Comparison of ENCODE assay signal across 10 mouse cellular contexts in genomic region chr12:111434164-111434744, GRCm38 (mm10). TPM values are rescaled to one million over a fixed set of nuclear protein-coding genes. Genes with fewer than 3 reads are reported as not detected.
A peak's percentile ranks its signal among the peaks of the same experiment; 100 is the strongest.
DNase-seq lines count a peak whose midpoint lies in the region; ATAC-seq and TF ChIP-seq lines count a peak whose summit lies in the region.
"Had no signal": no experiment of that assay in that cellular context is flagged by ENCODE, and none has a peak within 500 bp of the region (broad histone marks: within the 10 kb centered on the region; RNA-seq: fewer than 3 reads in every experiment).

No protein-coding gene starts in this region.

- H3K4me2 ChIP-seq in kidney, embryonic 14.5 days (replicated peaks; ENCODE audit: low read depth, low read length), result peak overlapping the region; percentile 2; the same call in 1 of the 2 replicates
- 0 out of 2 replicates have a peak overlapping the region, but pooled peaks have one; percentile 21 for H3K4me2 ChIP-seq in hindbrain, embryonic 14.5 days (replicated peaks)
- 0 out of 2 replicates have a peak overlapping the region, but pooled peaks have one; percentile 21 for H3K4me2 ChIP-seq in midbrain, embryonic 14.5 days (ENCODE audit: low read length)
- H3K4me2 ChIP-seq: limb, embryonic 15.5 days had no signal

- no peak overlapping the region for H3K4me3 ChIP-seq in kidney, embryonic 14.5 days (ENCODE audit: low read length)
- no peak overlapping the region for H3K4me3 ChIP-seq in hindbrain, embryonic 14.5 days (replicated peaks; ENCODE audit: low read length)
- no peak overlapping the region for H3K4me3 ChIP-seq in midbrain, embryonic 14.5 days (replicated peaks; ENCODE audit: low read depth, low read length)
- H3K4me3 ChIP-seq: limb, embryonic 15.5 days had no signal

- TF ChIP-seq POLR2A in brain, embryonic 14.5 days (IDR thresholded peaks at IDR 0.05; ENCODE audit: borderline replicate concordance, extremely low read depth, insufficient read depth, insufficient read length, poor library complexity, severe bottlenecking), result no peak

- no peaks in the 10 kb centered on the region for H3K9me3 ChIP-seq in kidney, embryonic 14.5 days (ENCODE audit: control insufficient read depth, low read length)
- H3K9me3 ChIP-seq in hindbrain, embryonic 14.5 days (ENCODE audit: control insufficient read depth, low read length), result no peaks in the 10 kb centered on the region
- no peaks in the 10 kb centered on the region for H3K9me3 ChIP-seq in midbrain, embryonic 14.5 days (ENCODE audit: control insufficient read depth, low read length)
- H3K9me3 ChIP-seq: limb, embryonic 15.5 days had no signal

- WGBS in kidney, embryonic 14.5 days, result 36% methylated on average over 6 of the region's 7 CpGs
- WGBS in hindbrain, embryonic 14.5 days, result 24% methylated on average over 6 of the region's 7 CpGs
- WGBS in midbrain, embryonic 14.5 days, result 26% methylated on average over 7 of the region's 7 CpGs

- peaks cover 15% of the 10 kb centered on the region for H3K27me3 ChIP-seq in kidney, embryonic 14.5 days (ENCODE audit: control insufficient read depth, insufficient read depth, low read length)
- H3K27me3 ChIP-seq in hindbrain, embryonic 14.5 days (ENCODE audit: control insufficient read depth, insufficient read depth, low read length), result peaks cover 32% of the 10 kb centered on the region
- H3K27me3 ChIP-seq in midbrain, embryonic 14.5 days (ENCODE audit: control insufficient read depth, insufficient read depth, low read length), result peaks cover 27% of the 10 kb centered on the region

- DNase-seq in kidney, postnatal 4 days, result no peak
- DNase-seq in brain, embryonic 14.5 days (ENCODE audit: low read depth), result peak; percentile 88
- DNase-seq in hindbrain, embryonic 14.5 days (ENCODE audit: low spot score), result peak; percentile 55
- DNase-seq in midbrain, embryonic 14.5 days, result peak; percentile 80
- no peak for DNase-seq in ovary, postnatal 14 days (ENCODE audit: low spot score)
- DNase-seq in urinary bladder, postnatal 10 days (ENCODE audit: low spot score), result no peak
- DNase-seq: cerebellum, postnatal 10 days had no signal

- no peaks in the 10 kb centered on the region for H3K36me3 ChIP-seq in kidney, embryonic 14.5 days (ENCODE audit: control insufficient read depth, insufficient read depth, low read length)
- no peaks in the 10 kb centered on the region for H3K36me3 ChIP-seq in hindbrain, embryonic 14.5 days (replicated peaks; ENCODE audit: control insufficient read depth, insufficient read depth)
- no peaks in the 10 kb centered on the region for H3K36me3 ChIP-seq in midbrain, embryonic 14.5 days (ENCODE audit: control insufficient read depth, insufficient read depth, low read length)
- H3K36me3 ChIP-seq: limb, embryonic 15.5 days had no signal

- H3K27ac ChIP-seq in kidney, embryonic 14.5 days (ENCODE audit: low read depth, low read length), result peak overlapping the region; percentile 34; the same call in 1 of the 2 replicates
- H3K27ac ChIP-seq in hindbrain, embryonic 14.5 days, result peak overlapping the region; percentile 67; the same call in 1 of the 2 replicates
- H3K27ac ChIP-seq in midbrain, embryonic 14.5 days (replicated peaks; ENCODE audit: low read depth, low read length), result peak overlapping the region; percentile 52; the same call in 1 of the 2 replicates
- H3K27ac ChIP-seq: limb, embryonic 15.5 days had no signal

- no peak overlapping the region for H3K9ac ChIP-seq in kidney, embryonic 14.5 days (ENCODE audit: low read depth, low read length)
- H3K9ac ChIP-seq in hindbrain, embryonic 14.5 days, result no peak overlapping the region
- no peak overlapping the region for H3K9ac ChIP-seq in midbrain, embryonic 14.5 days (replicated peaks; ENCODE audit: low read length)
- H3K9ac ChIP-seq: limb, embryonic 15.5 days had no signal

- peaks cover 48% of the 10 kb centered on the region for H3K4me1 ChIP-seq in kidney, embryonic 14.5 days (ENCODE audit: control insufficient read depth, insufficient read depth, low read length)
- H3K4me1 ChIP-seq in hindbrain, embryonic 14.5 days (replicated peaks; ENCODE audit: control insufficient read depth, insufficient read depth, low read length), result peaks cover 21% of the 10 kb centered on the region; the same call in 1 of the 2 replicates
- H3K4me1 ChIP-seq in midbrain, embryonic 14.5 days (ENCODE audit: control insufficient read depth, insufficient read depth, low read length), result peaks cover 15% of the 10 kb centered on the region

- no peak for TF ChIP-seq CTCF in brain, embryonic 14.5 days (IDR thresholded peaks at IDR 0.05; ENCODE audit: borderline replicate concordance, extremely low read depth, insufficient read depth, insufficient read length)

- no peak for ATAC-seq in kidney, embryonic 14.5 days (ENCODE audit: low FRiP score, low TSS enrichment)
- peak; percentile 80 for ATAC-seq in hindbrain, embryonic 14.5 days (ENCODE audit: low FRiP score)
- ATAC-seq in midbrain, embryonic 14.5 days (ENCODE audit: low FRiP score, low TSS enrichment), result peak; percentile 64; the same call in 1 of the 2 replicates

RNA-seq across cellular contexts. Expression of gene Tnfaip2, which starts 8.0 kb away (rescaled TPM):
- polyA plus RNA-seq in kidney, embryonic 14.5 days (2014; fragmentation: Nextera tagmentation; extraction: Ambion mirVana), result 16.5 and 18.8 TPM in 2 replicates
- 1.6 and 1.7 TPM in 2 replicates for polyA plus RNA-seq in brain, embryonic 14.5 days (2012; rRNA removed)
- polyA plus RNA-seq in hindbrain, embryonic 14.5 days (2014; fragmentation: Nextera tagmentation; extraction: Ambion mirVana), result 0.42 and 0.79 TPM in 2 replicates
- 0.28 and 0.82 TPM in 2 replicates for polyA plus RNA-seq in midbrain, embryonic 14.5 days (2014; fragmentation: Nextera tagmentation; extraction: Ambion mirVana)

RNA-seq across cellular contexts. Expression of gene Exoc3l4, which starts 17.4 kb away (rescaled TPM):
- 10.8 and 10.9 TPM in 2 replicates for polyA plus RNA-seq in kidney, embryonic 14.5 days (2014; fragmentation: Nextera tagmentation; extraction: Ambion mirVana)
- 3.5 and 3.9 TPM in 2 replicates for polyA plus RNA-seq in brain, embryonic 14.5 days (2012; rRNA removed)
- 1.7 and 1.8 TPM in 2 replicates for polyA plus RNA-seq in hindbrain, embryonic 14.5 days (2014; fragmentation: Nextera tagmentation; extraction: Ambion mirVana)
- 1.6 and 2.1 TPM in 2 replicates for polyA plus RNA-seq in midbrain, embryonic 14.5 days (2014; fragmentation: Nextera tagmentation; extraction: Ambion mirVana)

RNA-seq across cellular contexts. Expression of gene Lbhd2, which starts 27.6 kb away (rescaled TPM):
- polyA plus RNA-seq in kidney, embryonic 14.5 days (2014; fragmentation: Nextera tagmentation; extraction: Ambion mirVana), result 5.8 and 9.9 TPM in 2 replicates
- polyA plus RNA-seq in brain, embryonic 14.5 days (2012; rRNA removed), result 0.46 and 0.93 TPM in 2 replicates
- 0.72 and 1.3 TPM in 2 replicates for polyA plus RNA-seq in hindbrain, embryonic 14.5 days (2014; fragmentation: Nextera tagmentation; extraction: Ambion mirVana)
- polyA plus RNA-seq in midbrain, embryonic 14.5 days (2014; fragmentation: Nextera tagmentation; extraction: Ambion mirVana), result 2.0 and 3.3 TPM in 2 replicates
- polyA plus RNA-seq: gonadal fat pad, adult 2 months had no signal

RNA-seq across cellular contexts. Expression of gene Gm266, which starts 51.4 kb away (rescaled TPM):
- polyA plus RNA-seq in kidney, embryonic 14.5 days (2014; fragmentation: Nextera tagmentation; extraction: Ambion mirVana), result 123 and 137 TPM in 2 replicates
- 2.3 and 2.7 TPM in 2 replicates for polyA plus RNA-seq in brain, embryonic 14.5 days (2012; rRNA removed)
- 2.6 and 3.8 TPM in 2 replicates for polyA plus RNA-seq in hindbrain, embryonic 14.5 days (2014; fragmentation: Nextera tagmentation; extraction: Ambion mirVana)
- 1.5 and 1.9 TPM in 2 replicates for polyA plus RNA-seq in midbrain, embryonic 14.5 days (2014; fragmentation: Nextera tagmentation; extraction: Ambion mirVana)

RNA-seq across cellular contexts. Expression of gene Cdc42bpb, which starts 56.7 kb away (rescaled TPM):
- polyA plus RNA-seq in kidney, embryonic 14.5 days (2014; fragmentation: Nextera tagmentation; extraction: Ambion mirVana), result 43.4 and 44.3 TPM in 2 replicates
- 236 and 250 TPM in 2 replicates for polyA plus RNA-seq in brain, embryonic 14.5 days (2012; rRNA removed)
- polyA plus RNA-seq in hindbrain, embryonic 14.5 days (2014; fragmentation: Nextera tagmentation; extraction: Ambion mirVana), result 48.1 and 48.3 TPM in 2 replicates
- polyA plus RNA-seq in midbrain, embryonic 14.5 days (2014; fragmentation: Nextera tagmentation; extraction: Ambion mirVana), result 47.8 and 54.6 TPM in 2 replicates

Comparison
In these comparisons a context has a peak if more than half of its experiments do, and no peak if none do; other contexts are left out.
1. DNase-seq: peak in brain, embryonic 14.5 days (single experiment), hindbrain, embryonic 14.5 days (single experiment) and midbrain, embryonic 14.5 days (single experiment); none in kidney, postnatal 4 days (0 of 2), ovary, postnatal 14 days (single experiment) and urinary bladder, postnatal 10 days (single experiment).
2. Peak in every context shown above with its lines, with median percentiles within 50 percentile points of each other: H3K27ac ChIP-seq and H3K4me2 ChIP-seq.